Mouse (Mus musculus) midbrain, postnatal 0 days (tissue): Measurements from ENCODE around the gene Ndst2. TPM values are rescaled to one million over a fixed set of nuclear protein-coding genes. Genes with fewer than 3 reads are reported as not detected.

ENCODE experiments used
- ATAC-seq: fragments of 200-750 bp; cut with Nextera tagmentation; 2 replicates; pipeline ENCODE4 v1.8.0; 2017; ENCODE audit warnings: moderate number of reproducible peaks, mild to moderate bottlenecking, moderate TSS enrichment, moderate library complexity; ENCODE audit not compliant: low FRiP score
- DNase-seq: peaks from one replicate; pipeline ENCODE4 v3.0.0-alpha.2; 2015; ENCODE audit warnings: low spot score
- H3K27ac ChIP-seq: fragments of 300-500 bp; sonication (generic); 2 replicates; pipeline ENCODE4 v1.5.1; 2014; ENCODE audit warnings: low read depth, mild to moderate bottlenecking, low read length, mixed read lengths
- H3K27me3 ChIP-seq: fragments of 300-500 bp; sonication (generic); 2 replicates; pipeline ENCODE4 v1.6.1; 2014; ENCODE audit warnings: low read length, control low read depth, mixed read lengths; ENCODE audit not compliant: insufficient read depth
- H3K36me3 ChIP-seq: fragments of 300-500 bp; sonication (generic); 2 replicates; pipeline ENCODE4 v1.6.1; 2014; ENCODE audit warnings: low read length, control low read depth, mixed read lengths; ENCODE audit not compliant: insufficient read depth
- H3K4me1 ChIP-seq: fragments of 300-500 bp; sonication (generic); 2 replicates; pipeline ENCODE4 v1.6.1; 2014; ENCODE audit warnings: mild to moderate bottlenecking, control low read depth, antibody characterized with exemption, low read length, mixed read lengths; ENCODE audit not compliant: insufficient read depth
- H3K4me2 ChIP-seq: fragments of 300-500 bp; sonication (generic); 2 replicates; pipeline ENCODE4 v1.6.1; 2014; ENCODE audit warnings: low read depth, mild to moderate bottlenecking, low read length, mixed read lengths; ENCODE audit not compliant: poor library complexity, severe bottlenecking
- H3K4me3 ChIP-seq: fragments of 300-500 bp; sonication (generic); 2 replicates; pipeline ENCODE4 v1.5.1; 2014; ENCODE audit warnings: low read depth, mild to moderate bottlenecking, low read length, moderate library complexity
- H3K9ac ChIP-seq: fragments of 300-500 bp; sonication (generic); replicated peaks from 2 replicates; pipeline ENCODE4 v1.6.1; 2014; ENCODE audit warnings: mild to moderate bottlenecking, low read length, moderate library complexity, mixed read lengths; ENCODE audit not compliant: poor library complexity, severe bottlenecking
- H3K9me3 ChIP-seq: fragments of 300-500 bp; sonication (generic); 2 replicates; pipeline ENCODE4 v1.6.1; 2016; ENCODE audit warnings: low read length, control low read depth
- CTCF ChIP-seq: IDR thresholded peaks from 2 replicates; pipeline ENCODE4 v1.5.1; 2016; ENCODE audit warnings: antibody characterized with exemption, mild to moderate bottlenecking
- WGBS: fragments of 180-500 bp; shearing (Covaris S2); extraction: QIAGEN DNeasy Blood & Tissue Kit; methylation state at CpG from one replicate; pipeline ENCODE4 v1.1.7; 2014; 5-methylcytosine and 5-hydroxymethylcytosine counted together
- polyA plus RNA-seq: library from polyadenylated mRNA; unstranded; fragments of >200 nt; fragmentation: Nextera tagmentation; extraction: Ambion mirVana; gene quantifications from 2 replicates; pipeline ENCODE4 v1.2.1, GENCODE M21; 2015
- total RNA-seq: library from RNA; depleted of rRNA; stranded (reverse); fragments of >200 nt; gene quantifications from 2 replicates; pipeline ENCODE4 v1.2.3, GENCODE M21; 2014; rRNA removed

Ndst2 gene
- 20.5 and 23.2 TPM in 2 replicates for total RNA-seq
- 14.0 and 14.1 TPM in 2 replicates for polyA plus RNA-seq

DNA sequence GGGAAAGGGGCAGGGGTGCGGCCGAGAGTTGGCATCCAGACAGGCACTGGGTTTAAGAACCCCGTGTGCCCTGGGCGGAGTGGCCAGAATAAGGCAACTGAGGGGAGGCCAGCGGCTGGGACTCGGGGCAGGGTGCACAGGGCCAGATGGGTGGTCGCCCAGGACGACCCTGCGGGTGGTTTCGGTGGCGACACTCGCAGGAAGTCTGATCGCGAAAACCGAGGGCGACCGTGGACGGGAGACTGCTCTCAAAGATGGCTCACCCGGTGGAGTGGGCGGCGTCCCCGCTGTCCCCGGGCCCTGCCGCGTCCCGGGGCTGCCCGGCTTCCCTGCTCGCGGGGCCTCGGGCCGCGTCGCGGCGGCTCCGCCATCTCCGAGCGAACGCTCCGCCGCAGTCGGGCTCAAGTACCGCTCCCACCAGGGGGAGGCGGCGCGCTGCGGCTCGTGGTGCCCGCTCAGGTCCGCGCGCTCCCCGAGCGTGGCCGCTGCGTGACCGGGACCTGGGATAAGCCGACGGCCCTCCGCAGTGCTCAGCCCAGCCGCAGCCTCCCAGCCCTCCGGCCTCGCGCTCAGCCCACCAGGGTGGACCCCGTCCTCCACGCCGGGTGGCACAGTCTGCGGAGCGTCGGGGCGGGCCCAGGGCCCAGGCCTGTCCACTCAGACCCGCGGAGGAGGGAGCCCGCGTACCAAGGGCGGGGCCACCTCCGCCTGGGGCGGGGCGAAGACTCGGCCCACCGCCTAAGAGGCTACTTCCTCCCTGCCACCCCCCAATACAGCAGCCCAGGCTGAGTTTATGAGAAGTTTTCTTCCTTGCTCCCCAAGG lies at the start of gene Ndst2:
TSS of gene Ndst2 (minus strand) at position 611 of the 823 bp plus-strand sequence.
- H3K4me1 ChIP-seq: peaks cover 5% of the 10 kb centered on the region
- peak within 1 kb of the TSS; percentile 75 for H3K4me3 ChIP-seq
- peak; percentile 39 for TF ChIP-seq CTCF
- H3K9me3 ChIP-seq: no peaks in the 10 kb centered on the region
- peak within 1 kb of the TSS; percentile 88 for H3K4me2 ChIP-seq
- DNase-seq (peak; percentile 92), ATAC-seq (peak; percentile 95)
- peak within 1 kb of the TSS; percentile 83 for H3K9ac ChIP-seq
- under 1% methylated on average over 43 of the region's 81 CpGs for WGBS
- H3K27ac ChIP-seq: peak within 1 kb of the TSS; percentile 83
- peaks cover 45% of the 10 kb centered on the region for H3K36me3 ChIP-seq
- no peaks in the 10 kb centered on the region for H3K27me3 ChIP-seq

DNA sequence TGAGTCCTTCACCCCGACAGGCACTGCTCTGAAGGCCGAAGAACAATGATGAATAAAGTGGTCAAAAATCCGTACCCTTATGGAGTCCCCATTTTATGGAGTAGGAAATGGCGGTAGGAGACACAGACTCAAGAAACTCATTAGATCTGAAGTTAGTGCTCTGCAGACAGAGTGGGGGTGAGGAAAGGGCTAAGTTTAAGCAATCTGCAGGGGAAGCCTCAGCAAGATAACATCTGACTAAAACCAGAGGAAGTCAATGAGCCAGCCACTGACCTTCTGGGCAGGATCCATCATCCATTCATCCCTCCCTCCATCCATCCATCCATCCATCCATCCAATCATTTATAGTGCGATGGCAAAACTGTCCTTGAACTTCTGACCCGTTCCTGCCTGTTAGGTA lies 49.2 kb upstream of the Ndst2 start:
- 96% methylated on average over 6 of the region's 6 CpGs for WGBS
- H3K4me2 ChIP-seq: no peak overlapping the region
- peaks cover 40% of the 10 kb centered on the region for H3K36me3 ChIP-seq
- H3K27ac ChIP-seq: no peak overlapping the region
- no peaks in the 10 kb centered on the region for H3K9me3 ChIP-seq
- no peaks in the 10 kb centered on the region for H3K27me3 ChIP-seq
- no peak overlapping the region for H3K9ac ChIP-seq
- no peak for ATAC-seq
- H3K4me1 ChIP-seq: no peaks in the 10 kb centered on the region
- DNase-seq: no peak
- TF ChIP-seq CTCF: no peak
- no peak overlapping the region for H3K4me3 ChIP-seq

DNA sequence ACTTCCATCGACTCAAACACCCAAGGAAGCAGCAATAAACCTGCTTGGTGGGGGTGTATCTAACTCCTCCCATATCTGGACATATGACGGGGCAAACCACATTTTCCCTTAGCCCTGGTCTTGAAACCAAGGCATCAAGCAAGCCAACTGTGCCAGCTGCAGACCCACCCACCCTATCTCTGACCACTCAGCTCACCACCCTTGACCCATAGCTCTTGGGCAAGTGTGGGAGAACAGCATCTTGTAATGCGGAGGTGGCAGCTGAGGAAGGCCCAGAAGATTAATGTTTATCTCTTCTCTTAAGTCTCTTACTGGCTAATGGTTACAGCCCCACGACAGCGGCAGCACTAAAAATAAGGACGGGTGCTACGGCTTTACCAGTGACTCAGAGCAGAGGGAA lies 48.5 kb upstream of the Ndst2 start:
- Histone ChIP-seq H3K36me3 (peaks cover 39% of the 10 kb centered on the region), H3K27ac (no peak overlapping the region), H3K9me3 (no peaks in the 10 kb centered on the region), H3K4me2 (no peak overlapping the region), H3K9ac (no peak overlapping the region), H3K4me1 (no peaks in the 10 kb centered on the region), H3K27me3 (no peaks in the 10 kb centered on the region), H3K4me3 (no peak overlapping the region)
- ATAC-seq (no peak), DNase-seq (no peak)
- WGBS: 91% methylated on average over 7 of the region's 7 CpGs
- no peak for TF ChIP-seq CTCF

DNA sequence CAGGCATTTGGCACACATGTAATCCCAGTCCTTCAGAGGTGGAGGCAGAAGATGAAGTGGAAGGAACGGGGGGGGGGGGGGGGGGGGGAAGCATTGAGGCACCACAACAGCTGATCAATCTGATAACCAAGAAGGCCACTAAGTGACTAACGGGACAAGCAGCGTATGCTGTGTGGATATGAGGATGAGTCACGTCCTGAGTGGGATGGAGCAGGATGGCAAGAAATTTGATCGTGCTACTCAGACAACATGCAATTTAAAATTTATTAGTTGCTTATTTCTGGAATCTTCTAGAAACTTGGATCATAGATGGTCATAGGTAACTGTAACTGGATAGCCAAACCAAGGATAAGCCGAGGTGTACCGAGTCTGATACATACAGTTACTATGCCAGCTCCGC lies 45.9 kb upstream of the Ndst2 start:
- WGBS: 91% methylated on average over 8 of the region's 8 CpGs

DNA sequence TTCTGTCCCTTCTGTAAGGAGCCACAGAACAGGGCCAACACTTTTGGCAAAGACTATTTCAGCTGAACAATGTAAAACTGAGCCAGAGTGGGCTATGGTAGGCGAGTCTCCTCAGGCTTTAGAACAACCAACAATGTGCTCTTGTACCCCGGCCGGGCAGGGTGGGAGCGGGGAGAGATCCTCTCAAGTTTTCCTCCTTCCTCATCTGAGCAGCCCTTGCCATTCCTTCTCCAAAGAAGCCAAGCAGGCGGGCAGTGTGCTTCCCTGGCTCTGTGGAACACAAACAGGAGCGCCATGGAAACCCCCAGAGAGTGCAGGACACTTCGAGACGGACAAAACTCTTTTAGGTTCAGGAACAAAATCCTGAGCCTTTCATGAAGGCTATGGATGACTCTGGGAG lies 44.1 kb upstream of the Ndst2 start:
- 70% methylated on average over 8 of the region's 8 CpGs for WGBS
- no peak overlapping the region for H3K4me3 ChIP-seq
- no peaks in the 10 kb centered on the region for H3K4me1 ChIP-seq
- peak; percentile 81 for ATAC-seq
- peak overlapping the region; percentile 65; the same call in 1 of the 2 replicates for H3K27ac ChIP-seq
- no peaks in the 10 kb centered on the region for H3K27me3 ChIP-seq
- TF ChIP-seq CTCF: no peak
- H3K36me3 ChIP-seq: peaks cover 24% of the 10 kb centered on the region
- peak; percentile 74 for DNase-seq
- H3K9ac ChIP-seq: no peak overlapping the region
- H3K9me3 ChIP-seq: no peaks in the 10 kb centered on the region
- no peak overlapping the region for H3K4me2 ChIP-seq

More for the DNA sequence above, 45.9 kb upstream of the Ndst2 start:
- ATAC-seq: no peak
- Histone ChIP-seq H3K9ac (no peak overlapping the region), H3K4me2 (no peak overlapping the region), H3K4me3 (no peak overlapping the region), H3K27ac (no peak overlapping the region), H3K27me3 (no peaks in the 10 kb centered on the region), H3K4me1 (no peaks in the 10 kb centered on the region), H3K9me3 (no peaks in the 10 kb centered on the region), H3K36me3 (peaks cover 34% of the 10 kb centered on the region)
- TF ChIP-seq CTCF: no peak
- no peak for DNase-seq

DNA sequence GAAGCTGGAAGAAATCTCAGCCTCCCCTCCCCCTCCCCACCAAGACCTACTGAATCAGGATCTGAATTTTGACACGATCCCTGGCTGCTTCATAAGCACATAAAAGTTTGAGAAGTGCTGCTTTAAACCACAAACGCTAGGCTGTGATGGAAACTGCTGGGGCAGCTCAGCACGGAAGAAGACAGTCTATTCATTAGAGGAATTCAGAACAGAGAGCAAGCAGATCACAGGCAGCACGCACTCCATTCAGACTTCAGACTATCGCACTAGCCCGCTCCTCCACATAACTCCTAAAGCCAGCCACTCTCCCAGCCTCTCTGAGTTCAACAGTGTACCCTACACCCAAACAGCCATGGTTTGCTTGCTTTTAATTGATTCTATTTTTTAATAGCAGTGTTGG lies 41.3 kb upstream of the Ndst2 start:
- Histone ChIP-seq H3K9ac (no peak overlapping the region), H3K4me1 (no peaks in the 10 kb centered on the region), H3K4me2 (no peak overlapping the region), H3K27ac (peak overlapping the region; percentile 9; the same call in 1 of the 2 replicates), H3K27me3 (no peaks in the 10 kb centered on the region), H3K9me3 (no peaks in the 10 kb centered on the region), H3K4me3 (no peak overlapping the region), H3K36me3 (peaks cover 18% of the 10 kb centered on the region)
- ATAC-seq (no peak), DNase-seq (no peak)
- 15% methylated on average over 6 of the region's 6 CpGs for WGBS
- no peak for TF ChIP-seq CTCF
